Mouse (Mus musculus): ENCODE measurements around the gene Pi4k2b. TPM values are rescaled to one million over a fixed set of nuclear protein-coding genes. Genes with fewer than 3 reads are reported as not detected.

Pi4k2b gene
- polyA plus RNA-seq, 1 experiment from 2014 or later: 6.3 TPM

GRCm38 (mm10) chr5:52782523-52783250, 41.3 kb downstream of the Pi4k2b start:
- 4% methylated on average over 37 of the region's 37 CpGs for WGBS
- no peaks in the 10 kb centered on the region for H3K9me3 ChIP-seq (replicated peaks)
- H3K27ac ChIP-seq: peak overlapping the region; percentile 85
- H3K9ac ChIP-seq: peak overlapping the region; percentile 81
- ATAC-seq (replicated peaks; ENCODE audit: insufficient number of reproducible peaks, insufficient read depth, low FRiP score, low read depth): peak; percentile 90
- peak overlapping the region; percentile 73 for H3K4me3 ChIP-seq
- H3K27me3 ChIP-seq: no peaks in the 10 kb centered on the region
- H3K36me3 ChIP-seq: no peaks in the 10 kb centered on the region; the same call in 1 of the 2 replicates
- H3K4me2 ChIP-seq: peak overlapping the region; percentile 71
- no peaks in the 10 kb centered on the region for H3K4me1 ChIP-seq (replicated peaks)

- peak; percentile 42; the same call in 1 of the 2 replicates for ATAC-seq (replicated peaks; ENCODE audit: insufficient number of reproducible peaks, insufficient read depth, low FRiP score, low read depth)
- Histone ChIP-seq H3K9me3 (replicated peaks) (no peaks in the 10 kb centered on the region), H3K4me2 (peak overlapping the region; percentile 71), H3K9ac (peak overlapping the region; percentile 81), H3K4me3 (peak overlapping the region; percentile 73), H3K36me3 (peaks cover 5% of the 10 kb centered on the region; the same call in 1 of the 2 replicates), H3K27ac (peak overlapping the region; percentile 85), H3K27me3 (no peaks in the 10 kb centered on the region), H3K4me1 (replicated peaks) (no peaks in the 10 kb centered on the region)
- under 1% methylated on average over 9 of the region's 9 CpGs for WGBS
These were observed 41.9 kb downstream of the Pi4k2b start for GRCm38 (mm10) chr5:52783251-52783620.

GRCm38 (mm10) chr5:52783957-52784356, 42.6 kb downstream of the Pi4k2b start:
- no peak for ATAC-seq (replicated peaks; ENCODE audit: insufficient number of reproducible peaks, insufficient read depth, low FRiP score, low read depth)
- H3K27ac ChIP-seq: no peak overlapping the region
- no peaks in the 10 kb centered on the region for H3K9me3 ChIP-seq (replicated peaks)
- WGBS: 71% methylated on average over 2 of the region's 2 CpGs
- peaks cover 6% of the 10 kb centered on the region; the same call in 1 of the 2 replicates for H3K36me3 ChIP-seq
- H3K9ac ChIP-seq: no peak overlapping the region
- no peaks in the 10 kb centered on the region for H3K4me1 ChIP-seq (replicated peaks)
- no peaks in the 10 kb centered on the region for H3K27me3 ChIP-seq
- peak overlapping the region; percentile 73 for H3K4me3 ChIP-seq
- H3K4me2 ChIP-seq: peak overlapping the region; percentile 71; the same call in 1 of the 2 replicates

GRCm38 (mm10) chr5:52786556-52787322, 45.4 kb downstream of the Pi4k2b start:
- Histone ChIP-seq H3K4me1 (replicated peaks) (no peaks in the 10 kb centered on the region), H3K9me3 (replicated peaks) (no peaks in the 10 kb centered on the region), H3K4me2 (no peak overlapping the region), H3K27ac (no peak overlapping the region), H3K36me3 (peaks cover 6% of the 10 kb centered on the region; the same call in 1 of the 2 replicates), H3K27me3 (no peaks in the 10 kb centered on the region), H3K4me3 (no peak overlapping the region), H3K9ac (no peak overlapping the region)
- ATAC-seq (replicated peaks; ENCODE audit: insufficient number of reproducible peaks, insufficient read depth, low FRiP score, low read depth): no peak
- WGBS: 69% methylated on average over 7 of the region's 7 CpGs

- ATAC-seq (replicated peaks; ENCODE audit: insufficient number of reproducible peaks, insufficient read depth, low FRiP score, low read depth): no peak
- 90% methylated on average over 9 of the region's 9 CpGs for WGBS
These were observed 51.9 kb downstream of the Pi4k2b start for GRCm38 (mm10) chr5:52793230-52793629.

GRCm38 (mm10) chr5:52794109-52794508, 52.7 kb downstream of the Pi4k2b start:
- peaks cover 29% of the 10 kb centered on the region for H3K36me3 ChIP-seq
- no peaks in the 10 kb centered on the region for H3K4me1 ChIP-seq (replicated peaks)
- ATAC-seq (replicated peaks; ENCODE audit: insufficient number of reproducible peaks, insufficient read depth, low FRiP score, low read depth): no peak
- no peak overlapping the region for H3K27ac ChIP-seq
- H3K9me3 ChIP-seq (replicated peaks): no peaks in the 10 kb centered on the region
- 87% methylated on average over 9 of the region's 9 CpGs for WGBS
- no peaks in the 10 kb centered on the region for H3K27me3 ChIP-seq
- no peak overlapping the region for H3K4me2 ChIP-seq
- no peak overlapping the region for H3K4me3 ChIP-seq
- no peak overlapping the region for H3K9ac ChIP-seq

More at GRCm38 (mm10) chr5:52793230-52793629, 51.9 kb downstream of the Pi4k2b start:
- Histone ChIP-seq H3K4me1 (replicated peaks) (no peaks in the 10 kb centered on the region), H3K27ac (no peak overlapping the region), H3K4me2 (no peak overlapping the region), H3K36me3 (peaks cover 26% of the 10 kb centered on the region), H3K9ac (no peak overlapping the region), H3K27me3 (no peaks in the 10 kb centered on the region), H3K4me3 (no peak overlapping the region), H3K9me3 (replicated peaks) (no peaks in the 10 kb centered on the region)

- no peak overlapping the region for H3K27ac ChIP-seq
- H3K9ac ChIP-seq: no peak overlapping the region
- no peaks in the 10 kb centered on the region for H3K27me3 ChIP-seq
- no peak for ATAC-seq (replicated peaks; ENCODE audit: insufficient number of reproducible peaks, insufficient read depth, low FRiP score, low read depth)
- H3K4me3 ChIP-seq: no peak overlapping the region
- H3K36me3 ChIP-seq: peaks cover 34% of the 10 kb centered on the region
- H3K4me2 ChIP-seq: no peak overlapping the region
- no peaks in the 10 kb centered on the region for H3K4me1 ChIP-seq (replicated peaks)
- 90% methylated on average over 12 of the region's 12 CpGs for WGBS
- H3K9me3 ChIP-seq (replicated peaks): no peaks in the 10 kb centered on the region
These were observed 58.1 kb downstream of the Pi4k2b start for GRCm38 (mm10) chr5:52799274-52799985.

- WGBS: 60% methylated on average over 4 of the region's 4 CpGs
- peaks cover 10% of the 10 kb centered on the region; the same call in 1 of the 2 replicates for H3K36me3 ChIP-seq
- no peaks in the 10 kb centered on the region for H3K9me3 ChIP-seq (replicated peaks)
- no peak for ATAC-seq (replicated peaks; ENCODE audit: insufficient number of reproducible peaks, insufficient read depth, low FRiP score, low read depth)
- no peaks in the 10 kb centered on the region for H3K27me3 ChIP-seq
- H3K4me3 ChIP-seq: no peak overlapping the region
- no peak overlapping the region for H3K27ac ChIP-seq
- H3K4me1 ChIP-seq (replicated peaks): peaks cover 4% of the 10 kb centered on the region; the same call in 1 of the 2 replicates
- H3K9ac ChIP-seq: no peak overlapping the region
- H3K4me2 ChIP-seq: no peak overlapping the region
These were observed 64.4 kb downstream of the Pi4k2b start for GRCm38 (mm10) chr5:52805801-52806200.

- Histone ChIP-seq H3K27ac (no peak overlapping the region), H3K4me2 (no peak overlapping the region), H3K4me3 (no peak overlapping the region), H3K27me3 (no peaks in the 10 kb centered on the region), H3K9ac (no peak overlapping the region), H3K9me3 (replicated peaks) (no peaks in the 10 kb centered on the region), H3K36me3 (peaks cover 10% of the 10 kb centered on the region; the same call in 1 of the 2 replicates), H3K4me1 (replicated peaks) (peaks cover 4% of the 10 kb centered on the region; the same call in 1 of the 2 replicates)
- no peak for ATAC-seq (replicated peaks; ENCODE audit: insufficient number of reproducible peaks, insufficient read depth, low FRiP score, low read depth)
- WGBS: 54% methylated on average over 8 of the region's 8 CpGs
These were observed 65.0 kb downstream of the Pi4k2b start for GRCm38 (mm10) chr5:52806349-52806748.

- no peaks in the 10 kb centered on the region for H3K9me3 ChIP-seq (replicated peaks)
- 77% methylated on average over 7 of the region's 7 CpGs for WGBS
- no peak for ATAC-seq (replicated peaks; ENCODE audit: insufficient number of reproducible peaks, insufficient read depth, low FRiP score, low read depth)
- no peak overlapping the region for H3K4me3 ChIP-seq
- H3K4me1 ChIP-seq (replicated peaks): peaks cover 4% of the 10 kb centered on the region; the same call in 1 of the 2 replicates
- no peak overlapping the region for H3K27ac ChIP-seq
- peaks cover 13% of the 10 kb centered on the region; the same call in 1 of the 2 replicates for H3K36me3 ChIP-seq
- no peak overlapping the region for H3K9ac ChIP-seq
- H3K27me3 ChIP-seq: no peaks in the 10 kb centered on the region
- H3K4me2 ChIP-seq: no peak overlapping the region
These were observed 65.7 kb downstream of the Pi4k2b start for GRCm38 (mm10) chr5:52807030-52807429.

- Histone ChIP-seq H3K27me3 (no peaks in the 10 kb centered on the region), H3K9me3 (replicated peaks) (no peaks in the 10 kb centered on the region), H3K4me3 (no peak overlapping the region), H3K9ac (no peak overlapping the region), H3K36me3 (peaks cover 18% of the 10 kb centered on the region; the same call in 1 of the 2 replicates), H3K4me2 (no peak overlapping the region), H3K4me1 (replicated peaks) (peaks cover 4% of the 10 kb centered on the region; the same call in 1 of the 2 replicates), H3K27ac (no peak overlapping the region)
- ATAC-seq (replicated peaks; ENCODE audit: insufficient number of reproducible peaks, insufficient read depth, low FRiP score, low read depth): no peak
- WGBS: 92% methylated on average over 6 of the region's 6 CpGs
These were observed 69.1 kb downstream of the Pi4k2b start for GRCm38 (mm10) chr5:52810446-52810845.

Data from heart, embryonic 15.5 days (tissue).